In the genomic region with DNA sequence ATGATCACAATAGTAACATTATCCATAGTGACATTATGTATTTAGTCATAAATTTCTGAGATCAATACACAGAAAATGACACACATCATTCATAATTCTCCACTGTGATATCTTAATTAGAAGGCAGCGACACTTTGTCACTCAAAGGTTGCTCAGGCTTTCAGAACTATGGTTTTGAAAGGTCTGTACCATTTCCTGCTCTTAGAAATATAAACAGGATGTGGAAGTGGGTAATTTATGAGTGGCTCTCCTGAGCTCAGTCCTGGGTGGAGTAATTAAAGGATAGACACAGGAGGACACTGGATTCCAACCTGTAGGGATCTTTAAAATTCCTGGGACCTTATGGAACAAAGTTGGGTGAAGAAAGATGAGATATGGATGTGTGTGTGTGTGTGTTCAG, we compare ENCODE assay signal across 11 mouse cellular contexts. TPM values are rescaled to one million over a fixed set of nuclear protein-coding genes. Genes with fewer than 3 reads are reported as not detected.
"Had no signal": no experiment of that assay in that cellular context is flagged by ENCODE, and none has a peak within 500 bp of the region (broad histone marks: within the 10 kb centered on the region; RNA-seq: fewer than 3 reads in every experiment).

No protein-coding gene starts in this region.

RNA-seq across cellular contexts. Expression of gene Gm5431, which starts 31.4 kb away (rescaled TPM):
- polyA plus RNA-seq: myocyte had no signal

RNA-seq across cellular contexts. Expression of gene Olfr56, which starts 45.3 kb away (rescaled TPM):
- polyA plus RNA-seq: liver, embryonic 12.5 days; midbrain, embryonic 10.5 days; midbrain, embryonic 12.5 days; midbrain, embryonic 14.5 days; midbrain, embryonic 16.5 days; neural tube, embryonic 12.5 days; neural tube, embryonic 14.5 days; stomach, embryonic 14.5 days; stomach, embryonic 16.5 days had no signal

RNA-seq across cellular contexts. Expression of gene 9930111J21Rik1, which starts 45.8 kb away (rescaled TPM):
- polyA plus RNA-seq: neural tube, embryonic 14.5 days had no signal

RNA-seq across cellular contexts. Expression of gene Gm12185, which starts 58.6 kb away (rescaled TPM):
- polyA plus RNA-seq: liver, embryonic 16.5 days; midbrain, embryonic 10.5 days; midbrain, embryonic 12.5 days; midbrain, embryonic 14.5 days; midbrain, embryonic 16.5 days; neural tube, embryonic 12.5 days; neural tube, embryonic 14.5 days; stomach, embryonic 14.5 days; stomach, embryonic 16.5 days had no signal
